Mouse (Mus musculus): ENCODE results near the gene Emx1. TPM values are rescaled to one million over a fixed set of nuclear protein-coding genes. Genes with fewer than 3 reads are reported as not detected.

Emx1 gene
- total and polyA plus RNA-seq, 2 experiments from 2014 or later = 0.11 to 0.52 TPM

- Histone ChIP-seq H3K4me1 (ENCODE audit: insufficient read depth, low read length) (peaks cover 3% of the 10 kb centered on the region; the same call in 1 of the 2 replicates), H3K27me3 (ENCODE audit: insufficient read depth, low read length) (no peaks in the 10 kb centered on the region), H3K9me3 (ENCODE audit: low read length) (no peaks in the 10 kb centered on the region), H3K36me3 (ENCODE audit: insufficient read depth, low read length) (no peaks in the 10 kb centered on the region), H3K4me3 (ENCODE audit: low read length) (no peak overlapping the region), H3K4me2 (ENCODE audit: low read depth, low read length) (no peak overlapping the region), H3K27ac (no peak overlapping the region), H3K9ac (replicated peaks; ENCODE audit: low read length) (no peak overlapping the region)
- peak; percentile 53; the same call in 1 of the 2 replicates for ATAC-seq
- TF ChIP-seq CTCF (IDR thresholded peaks at IDR 0.05; ENCODE audit: low read depth) = no peak
- no peak for DNase-seq (ENCODE audit: low spot score)
- 39% methylated on average over 5 of the region's 5 CpGs for WGBS
Observed at GRCm38 (mm10) chr6:85218684-85219445, 31.6 kb downstream of the Emx1 start.

- no peaks in the 10 kb centered on the region for H3K27me3 ChIP-seq (ENCODE audit: insufficient read depth, low read length)
- H3K4me1 ChIP-seq (ENCODE audit: insufficient read depth, low read length) = peaks cover 3% of the 10 kb centered on the region; the same call in 1 of the 2 replicates
- TF ChIP-seq CTCF (IDR thresholded peaks at IDR 0.05; ENCODE audit: low read depth) = no peak
- no peaks in the 10 kb centered on the region for H3K36me3 ChIP-seq (ENCODE audit: insufficient read depth, low read length)
- H3K4me3 ChIP-seq (ENCODE audit: low read length) = no peak overlapping the region
- no peak overlapping the region for H3K9ac ChIP-seq (replicated peaks; ENCODE audit: low read length)
- DNase-seq (ENCODE audit: low spot score) = no peak
- WGBS = 92% methylated on average over 11 of the region's 11 CpGs
- no peak for ATAC-seq
- H3K4me2 ChIP-seq (ENCODE audit: low read depth, low read length) = no peak overlapping the region
- H3K9me3 ChIP-seq (ENCODE audit: low read length) = no peaks in the 10 kb centered on the region
- H3K27ac ChIP-seq = no peak overlapping the region
Observed at GRCm38 (mm10) chr6:85219706-85220105, 32.5 kb downstream of the Emx1 start.

- Histone ChIP-seq H3K4me1 (ENCODE audit: insufficient read depth, low read length) (peaks cover 3% of the 10 kb centered on the region; the same call in 1 of the 2 replicates), H3K4me2 (ENCODE audit: low read depth, low read length) (no peak overlapping the region)
- WGBS = 60% methylated on average over 4 of the region's 4 CpGs
Observed at GRCm38 (mm10) chr6:85220917-85221316, 33.7 kb downstream of the Emx1 start.

GRCm38 (mm10) chr6:85222551-85222950 lies 35.3 kb downstream of the Emx1 start:
- TF ChIP-seq CTCF (IDR thresholded peaks at IDR 0.05; ENCODE audit: low read depth) = no peak
- no peaks in the 10 kb centered on the region for H3K9me3 ChIP-seq (ENCODE audit: low read length)
- H3K9ac ChIP-seq (replicated peaks; ENCODE audit: low read length) = no peak overlapping the region
- DNase-seq (ENCODE audit: low spot score) (no peak), ATAC-seq (no peak)
- H3K4me2 ChIP-seq (ENCODE audit: low read depth, low read length) = no peak overlapping the region
- H3K27me3 ChIP-seq (ENCODE audit: insufficient read depth, low read length) = no peaks in the 10 kb centered on the region
- H3K36me3 ChIP-seq (ENCODE audit: insufficient read depth, low read length) = no peaks in the 10 kb centered on the region
- no peak overlapping the region for H3K4me3 ChIP-seq (ENCODE audit: low read length)
- H3K27ac ChIP-seq = no peak overlapping the region
- 72% methylated on average over 10 of the region's 10 CpGs for WGBS
- peaks cover 3% of the 10 kb centered on the region; the same call in 1 of the 2 replicates for H3K4me1 ChIP-seq (ENCODE audit: insufficient read depth, low read length)

More at GRCm38 (mm10) chr6:85220917-85221316, 33.7 kb downstream of the Emx1 start:
- no peak overlapping the region for H3K4me3 ChIP-seq (ENCODE audit: low read length)
- no peak overlapping the region for H3K9ac ChIP-seq (replicated peaks; ENCODE audit: low read length)
- no peaks in the 10 kb centered on the region for H3K36me3 ChIP-seq (ENCODE audit: insufficient read depth, low read length)
- ATAC-seq (no peak), DNase-seq (ENCODE audit: low spot score) (no peak)
- H3K27me3 ChIP-seq (ENCODE audit: insufficient read depth, low read length) = no peaks in the 10 kb centered on the region
- no peak for TF ChIP-seq CTCF (IDR thresholded peaks at IDR 0.05; ENCODE audit: low read depth)
- H3K27ac ChIP-seq = no peak overlapping the region
- no peaks in the 10 kb centered on the region for H3K9me3 ChIP-seq (ENCODE audit: low read length)

- 39% methylated on average over 14 of the region's 14 CpGs for WGBS
- no peak overlapping the region for H3K9ac ChIP-seq (replicated peaks; ENCODE audit: low read length)
- H3K9me3 ChIP-seq (ENCODE audit: low read length) = no peaks in the 10 kb centered on the region
- ATAC-seq (no peak), DNase-seq (ENCODE audit: low spot score) (no peak)
- H3K36me3 ChIP-seq (ENCODE audit: insufficient read depth, low read length) = no peaks in the 10 kb centered on the region
- no peak for TF ChIP-seq CTCF (IDR thresholded peaks at IDR 0.05; ENCODE audit: low read depth)
- H3K4me1 ChIP-seq (ENCODE audit: insufficient read depth, low read length) = peaks cover 3% of the 10 kb centered on the region; the same call in 1 of the 2 replicates
- H3K4me3 ChIP-seq (ENCODE audit: low read length) = no peak overlapping the region
- H3K27ac ChIP-seq = no peak overlapping the region
- no peak overlapping the region for H3K4me2 ChIP-seq (ENCODE audit: low read depth, low read length)
- H3K27me3 ChIP-seq (ENCODE audit: insufficient read depth, low read length) = no peaks in the 10 kb centered on the region
Observed at GRCm38 (mm10) chr6:85223498-85224150, 36.4 kb downstream of the Emx1 start.

GRCm38 (mm10) chr6:85224442-85224891 lies 37.2 kb downstream of the Emx1 start:
- ATAC-seq = no peak
- H3K27ac ChIP-seq = no peak overlapping the region

More at GRCm38 (mm10) chr6:85224442-85224891, 37.2 kb downstream of the Emx1 start:
- no peak overlapping the region for H3K4me3 ChIP-seq (ENCODE audit: low read length)
- no peaks in the 10 kb centered on the region for H3K9me3 ChIP-seq (ENCODE audit: low read length)
- no peak overlapping the region for H3K4me2 ChIP-seq (ENCODE audit: low read depth, low read length)
- H3K4me1 ChIP-seq (ENCODE audit: insufficient read depth, low read length) = peaks cover 3% of the 10 kb centered on the region; the same call in 1 of the 2 replicates
- H3K9ac ChIP-seq (replicated peaks; ENCODE audit: low read length) = no peak overlapping the region
- no peak for DNase-seq (ENCODE audit: low spot score)
- no peaks in the 10 kb centered on the region for H3K36me3 ChIP-seq (ENCODE audit: insufficient read depth, low read length)
- WGBS = 26% methylated on average over 15 of the region's 15 CpGs
- H3K27me3 ChIP-seq (ENCODE audit: insufficient read depth, low read length) = no peaks in the 10 kb centered on the region
- TF ChIP-seq CTCF (IDR thresholded peaks at IDR 0.05; ENCODE audit: low read depth) = no peak
